Comparison of ENCODE assay signal across 24 mouse cellular contexts in the genomic region with DNA sequence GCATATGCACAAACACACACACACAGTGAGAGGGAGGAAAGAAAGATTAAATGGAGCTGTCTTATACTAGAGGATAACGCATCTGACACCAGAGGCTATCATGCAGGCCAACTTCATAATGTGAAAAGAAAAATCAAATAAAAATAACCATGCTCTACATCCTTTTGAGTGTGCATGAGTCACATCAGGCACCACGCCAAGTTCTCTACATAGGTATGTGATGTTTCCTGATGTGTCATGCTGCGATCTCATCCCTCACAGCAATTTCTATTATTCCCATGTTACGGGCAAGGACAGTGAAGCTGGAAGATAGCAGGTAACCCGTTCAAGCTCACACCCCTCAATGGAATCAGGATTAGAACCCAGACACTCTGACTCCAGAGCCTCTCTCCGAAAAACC.
DNase-seq lines count a peak whose midpoint lies in the region; ATAC-seq and TF ChIP-seq lines count a peak whose summit lies in the region.
"Had no signal": no experiment of that assay in that cellular context is flagged by ENCODE, and none has a peak within 500 bp of the region (broad histone marks: within the 10 kb centered on the region; RNA-seq: fewer than 3 reads in every experiment).

No protein-coding gene starts in this region.

- CTCF ChIA-PET in Patski (lab: Charles Lee) = interaction anchor here (1.2 kb wide), 1 partner anchor 93 kb away, joined by 3 read pairs; no protein-coding TSS in a partner anchor

- POLR2A ChIA-PET in Patski (lab: Charles Lee) = no interaction called here

- WGBS in heart, embryonic 10.5 days = 82% methylated on average over 6 of the region's 6 CpGs
- WGBS in stomach, postnatal 0 days = 66% methylated on average over 6 of the region's 6 CpGs

- TF ChIP-seq CTCF in Patski (IDR thresholded peaks at IDR 0.05) = no peak
- TF ChIP-seq CTCF in stomach, postnatal 0 days (IDR thresholded peaks at IDR 0.05; ENCODE audit: low read depth) = no peak

- H3K27me3 ChIP-seq in heart, embryonic 10.5 days (ENCODE audit: insufficient read depth, poor library complexity, severe bottlenecking) = peaks cover 10% of the 10 kb centered on the region
- H3K27me3 ChIP-seq in Patski = no peaks in the 10 kb centered on the region
- H3K27me3 ChIP-seq in stomach, postnatal 0 days (ENCODE audit: control insufficient read depth, insufficient read depth, low read length) = no peaks in the 10 kb centered on the region
- H3K27me3 ChIP-seq: hindbrain, embryonic 13.5 days; limb, embryonic 15.5 days; liver, embryonic 15.5 days; neural tube, embryonic 15.5 days had no signal

- peak; percentile 76 for DNase-seq in heart, adult 11 months
- DNase-seq in heart, embryonic 10.5 days (ENCODE audit: low spot score) = no peak
- peak; percentile 18 for DNase-seq in lung, postnatal 36 days
- DNase-seq in lung, postnatal 4 days = no peak
- DNase-seq in Patski (ENCODE audit: low read depth, low spot score) = peak; percentile 50
- DNase-seq in stomach, postnatal 0 days (ENCODE audit: low spot score) = peak; percentile 21
- no peak for DNase-seq in layer of hippocampus, adult 11-12 months (ENCODE audit: low spot score)
- DNase-seq: cerebellum, adult 11 months; cerebellum, postnatal 14 days; embryo, embryonic 11 days; forebrain, postnatal 0 days; kidney, adult 9 months; kidney, postnatal 36 days; layer of hippocampus, adult 9-11 months; thymus, postnatal 36 days had no signal

- H3K4me3 ChIP-seq in heart, embryonic 10.5 days = no peak overlapping the region
- H3K4me3 ChIP-seq in stomach, postnatal 0 days (ENCODE audit: low read depth, low read length) = no peak overlapping the region
- H3K4me3 ChIP-seq: forebrain, embryonic 10.5 days; hindbrain, embryonic 13.5 days; left cerebral cortex, adult 2 months; limb, embryonic 15.5 days; liver, embryonic 15.5 days; neural tube, embryonic 15.5 days had no signal

- H3K4me1 ChIP-seq in heart, embryonic 10.5 days = no peaks in the 10 kb centered on the region
- no peaks in the 10 kb centered on the region for H3K4me1 ChIP-seq in stomach, postnatal 0 days (replicated peaks; ENCODE audit: control insufficient read depth, insufficient read depth)
- H3K4me1 ChIP-seq: forebrain, embryonic 10.5 days; liver, embryonic 15.5 days had no signal

- no peaks in the 10 kb centered on the region for H3K9me3 ChIP-seq in heart, embryonic 10.5 days
- no peaks in the 10 kb centered on the region for H3K9me3 ChIP-seq in stomach, postnatal 0 days (ENCODE audit: control insufficient read depth, low read length)
- H3K9me3 ChIP-seq: forebrain, embryonic 10.5 days; hindbrain, embryonic 13.5 days; limb, embryonic 15.5 days; liver, embryonic 15.5 days; neural tube, embryonic 15.5 days had no signal

- no peak overlapping the region for H3K4me2 ChIP-seq in stomach, postnatal 0 days (replicated peaks; ENCODE audit: low read depth)
- H3K4me2 ChIP-seq: heart, embryonic 11.5 days; hindbrain, embryonic 13.5 days; limb, embryonic 15.5 days; liver, embryonic 15.5 days; neural tube, embryonic 15.5 days had no signal

- no peak overlapping the region for H3K27ac ChIP-seq in heart, embryonic 10.5 days
- no peak overlapping the region for H3K27ac ChIP-seq in stomach, postnatal 0 days (replicated peaks)
- H3K27ac ChIP-seq: forebrain, embryonic 10.5 days; hindbrain, embryonic 13.5 days; left cerebral cortex, adult 2 months; limb, embryonic 15.5 days; liver, embryonic 15.5 days; neural tube, embryonic 15.5 days had no signal

- H3K9ac ChIP-seq in stomach, postnatal 0 days (ENCODE audit: low read length) = no peak overlapping the region
- H3K9ac ChIP-seq: forebrain, postnatal 0 days; hindbrain, embryonic 13.5 days; limb, embryonic 15.5 days; liver, embryonic 15.5 days; neural tube, embryonic 15.5 days had no signal

- H3K36me3 ChIP-seq in heart, embryonic 10.5 days = no peaks in the 10 kb centered on the region
- no peaks in the 10 kb centered on the region for H3K36me3 ChIP-seq in stomach, postnatal 0 days (ENCODE audit: control insufficient read depth, insufficient read depth, low read length)
- H3K36me3 ChIP-seq: forebrain, embryonic 10.5 days; hindbrain, embryonic 13.5 days; limb, embryonic 15.5 days; liver, embryonic 15.5 days; neural tube, embryonic 15.5 days had no signal

- TF ChIP-seq EP300 in stomach, postnatal 0 days (optimal IDR thresholded peaks at IDR 0.05) = no peak

- in situ Hi-C loops in Patski (cut with MboI; ENCODE audit: low pct_unique_long_range_greater_than_20kb) = loop anchor here (10.0 kb wide), 2 partner anchors 194 to 346 kb away; a partner anchor contains a TSS

- ATAC-seq in Patski = peak; percentile 47
- no peak for ATAC-seq in stomach, postnatal 0 days (ENCODE audit: low FRiP score, low TSS enrichment)
- ATAC-seq: forebrain, postnatal 0 days; inflammation-experienced regulatory T-cells, adult 6 months; midbrain, embryonic 16.5 days had no signal

Comparison
In these comparisons a context has a peak if more than half of its experiments do, and no peak if none do; other contexts are left out.
1. DNase-seq: peak in heart, adult 11 months (single experiment), lung, postnatal 36 days (single experiment), Patski (single experiment) and stomach, postnatal 0 days (single experiment); none in heart, embryonic 10.5 days (single experiment), lung, postnatal 4 days (0 of 2) and layer of hippocampus, adult 11-12 months (single experiment).